Mouse (Mus musculus) forebrain, embryonic 16.5 days (tissue): ENCODE results near the gene Tmsb10. TPM values are rescaled to one million over a fixed set of nuclear protein-coding genes. Genes with fewer than 3 reads are reported as not detected.

Experiments
- ATAC-seq: fragments of 200-750 bp; cut with Nextera tagmentation; 2 replicates; pipeline ENCODE4 v1.8.0; 2017; ENCODE audit warnings: mild to moderate bottlenecking, moderate library complexity
- H3K27ac ChIP-seq: fragments of 300-500 bp; sonication (generic); 2 replicates; pipeline ENCODE4 v1.5.1; 2014; ENCODE audit warnings: low read length, control low read depth
- H3K27me3 ChIP-seq: fragments of 300-500 bp; sonication (generic); replicated peaks from 2 replicates; pipeline ENCODE4 v1.6.1; 2014; ENCODE audit warnings: low read length; ENCODE audit not compliant: control insufficient read depth, insufficient read depth
- H3K36me3 ChIP-seq: fragments of 300-500 bp; sonication (generic); 2 replicates; pipeline ENCODE4 v1.6.1; 2014; ENCODE audit not compliant: control insufficient read depth, insufficient read depth
- H3K4me1 ChIP-seq: fragments of 300-500 bp; sonication (generic); replicated peaks from 2 replicates; pipeline ENCODE4 v1.6.1; 2014; ENCODE audit warnings: low read length; ENCODE audit not compliant: control insufficient read depth, insufficient read depth
- H3K4me2 ChIP-seq: fragments of 300-500 bp; sonication (generic); 2 replicates; pipeline ENCODE4 v1.6.1; 2014; ENCODE audit warnings: mild to moderate bottlenecking, low read length, control low read depth
- H3K4me3 ChIP-seq: fragments of 300-500 bp; sonication (generic); replicated peaks from 2 replicates; pipeline ENCODE4 v1.5.1; 2014; ENCODE audit warnings: mild to moderate bottlenecking, low read length, control low read depth
- H3K9ac ChIP-seq: fragments of 300-500 bp; sonication (generic); replicated peaks from 2 replicates; pipeline ENCODE4 v1.6.1; 2014; ENCODE audit warnings: low read depth, low read length, control low read depth
- H3K9me3 ChIP-seq: fragments of 300-500 bp; sonication (generic); 2 replicates; pipeline ENCODE4 v1.6.1; 2016; ENCODE audit warnings: low read length; ENCODE audit not compliant: control insufficient read depth
- WGBS: fragments of 180-500 bp; shearing (Covaris S2); extraction: QIAGEN DNeasy Blood & Tissue Kit; methylation state at CpG from one replicate; pipeline ENCODE4 v1.1.7; 2014; 5-methylcytosine and 5-hydroxymethylcytosine counted together
- polyA plus RNA-seq: library from polyadenylated mRNA; unstranded; fragments of >200 nt; fragmentation: Nextera tagmentation; extraction: Ambion mirVana; gene quantifications from 2 replicates; pipeline ENCODE4 v1.2.1, GENCODE M21; 2015

The Tmsb10 gene
- polyA plus RNA-seq, 1 experiment from 2014 or later: 3,669 TPM

GRCm38 (mm10) chr6:72957676-72958641 lies 589 bp downstream of the Tmsb10 start:
- Histone ChIP-seq H3K4me2 (peak overlapping the region; percentile 85), H3K9ac (peak overlapping the region; percentile 100), H3K4me3 (peak overlapping the region; percentile 99), H3K4me1 (peaks cover 21% of the 10 kb centered on the region), H3K9me3 (no peaks in the 10 kb centered on the region), H3K36me3 (no peaks in the 10 kb centered on the region), H3K27ac (peak overlapping the region; percentile 98), H3K27me3 (no peaks in the 10 kb centered on the region)
- under 1% methylated on average over 67 of the region's 75 CpGs for WGBS
- ATAC-seq: peak; percentile 85

GRCm38 (mm10) chr6:72957093-72957435 lies 1.5 kb downstream of the Tmsb10 start:
- Histone ChIP-seq H3K27me3 (no peaks in the 10 kb centered on the region), H3K9ac (peak overlapping the region; percentile 100), H3K4me3 (peak overlapping the region; percentile 99), H3K4me1 (peaks cover 21% of the 10 kb centered on the region), H3K4me2 (peak overlapping the region; percentile 85), H3K27ac (peak overlapping the region; percentile 98), H3K9me3 (no peaks in the 10 kb centered on the region), H3K36me3 (no peaks in the 10 kb centered on the region)
- WGBS: under 1% methylated on average over 14 of the region's 14 CpGs
- no peak for ATAC-seq

- H3K27ac ChIP-seq: peak overlapping the region; percentile 98
- H3K27me3 ChIP-seq: no peaks in the 10 kb centered on the region
- H3K9me3 ChIP-seq: no peaks in the 10 kb centered on the region
- H3K4me3 ChIP-seq: peak overlapping the region; percentile 99
- H3K4me1 ChIP-seq: peaks cover 21% of the 10 kb centered on the region
- peak; percentile 47 for ATAC-seq
- WGBS: 6% methylated on average over 15 of the region's 15 CpGs
- H3K4me2 ChIP-seq: peak overlapping the region; percentile 85
- H3K9ac ChIP-seq: peak overlapping the region; percentile 100
- no peaks in the 10 kb centered on the region for H3K36me3 ChIP-seq
Observed at GRCm38 (mm10) chr6:72956199-72957092, 2.1 kb downstream of the Tmsb10 start.

- no peaks in the 10 kb centered on the region for H3K36me3 ChIP-seq
- H3K9ac ChIP-seq: peak overlapping the region; percentile 100
- 38% methylated on average over 8 of the region's 8 CpGs for WGBS
- peak overlapping the region; percentile 85 for H3K4me2 ChIP-seq
- peak overlapping the region; percentile 98 for H3K27ac ChIP-seq
- peaks cover 21% of the 10 kb centered on the region for H3K4me1 ChIP-seq
- H3K27me3 ChIP-seq: no peaks in the 10 kb centered on the region
- no peak for ATAC-seq
- H3K4me3 ChIP-seq: peak overlapping the region; percentile 99
- no peaks in the 10 kb centered on the region for H3K9me3 ChIP-seq
Observed at GRCm38 (mm10) chr6:72955517-72956198, 2.9 kb downstream of the Tmsb10 start.

- Histone ChIP-seq H3K36me3 (no peaks in the 10 kb centered on the region), H3K27me3 (no peaks in the 10 kb centered on the region), H3K9ac (no peak overlapping the region), H3K4me3 (no peak overlapping the region), H3K9me3 (no peaks in the 10 kb centered on the region), H3K27ac (peak overlapping the region; percentile 98), H3K4me1 (peaks cover 21% of the 10 kb centered on the region), H3K4me2 (no peak overlapping the region)
- no peak for ATAC-seq
- 64% methylated on average over 7 of the region's 7 CpGs for WGBS
Observed at GRCm38 (mm10) chr6:72954786-72955185, 3.8 kb downstream of the Tmsb10 start.

GRCm38 (mm10) chr6:72952967-72953366 lies 5.6 kb downstream of the Tmsb10 start:
- 92% methylated on average over 2 of the region's 2 CpGs for WGBS
- H3K4me1 ChIP-seq: peaks cover 18% of the 10 kb centered on the region
- H3K4me3 ChIP-seq: no peak overlapping the region
- H3K9ac ChIP-seq: no peak overlapping the region
- H3K27ac ChIP-seq: no peak overlapping the region
- no peak for ATAC-seq
- no peak overlapping the region for H3K4me2 ChIP-seq
- H3K27me3 ChIP-seq: no peaks in the 10 kb centered on the region
- H3K9me3 ChIP-seq: no peaks in the 10 kb centered on the region
- no peaks in the 10 kb centered on the region for H3K36me3 ChIP-seq

- Histone ChIP-seq H3K27me3 (no peaks in the 10 kb centered on the region), H3K9me3 (no peaks in the 10 kb centered on the region), H3K36me3 (no peaks in the 10 kb centered on the region), H3K4me2 (no peak overlapping the region), H3K4me3 (no peak overlapping the region), H3K4me1 (peaks cover 18% of the 10 kb centered on the region), H3K27ac (no peak overlapping the region), H3K9ac (no peak overlapping the region)
- WGBS: 85% methylated on average over 2 of the region's 2 CpGs
- no peak for ATAC-seq
Observed at GRCm38 (mm10) chr6:72952221-72952620, 6.3 kb downstream of the Tmsb10 start.

GRCm38 (mm10) chr6:72949161-72949756 lies 9.3 kb downstream of the Tmsb10 start:
- no peak overlapping the region for H3K4me2 ChIP-seq
- no peaks in the 10 kb centered on the region for H3K4me1 ChIP-seq
- 69% methylated on average over 9 of the region's 9 CpGs for WGBS
- no peaks in the 10 kb centered on the region for H3K9me3 ChIP-seq
- no peak overlapping the region for H3K4me3 ChIP-seq
- H3K27ac ChIP-seq: no peak overlapping the region
- peak; percentile 72 for ATAC-seq
- H3K27me3 ChIP-seq: no peaks in the 10 kb centered on the region
- H3K9ac ChIP-seq: no peak overlapping the region
- no peaks in the 10 kb centered on the region for H3K36me3 ChIP-seq
